Mouse (Mus musculus): ENCODE results near the gene B3gnt2.

- TF ChIP-seq CTCF (IDR thresholded peaks at IDR 0.05; ENCODE audit: extremely low read depth, insufficient read depth, insufficient read length, insufficient replicate concordance), result no peak
- no peak for TF ChIP-seq POLR2A (IDR thresholded peaks at IDR 0.05; ENCODE audit: low read depth, low read length)
Measured at GRCm38 (mm10) chr11:22857705-22858440, 2.9 kb downstream of the B3gnt2 start.

Data from spleen, adult 2 months (tissue).